Mouse (Mus musculus) midbrain, embryonic 13.5 days (tissue): Measurements from ENCODE around the gene Slc6a15. TPM values are rescaled to one million over a fixed set of nuclear protein-coding genes. Genes with fewer than 3 reads are reported as not detected.

Source experiments
- ATAC-seq: fragments of 200-750 bp; cut with Nextera tagmentation; 2 replicates; pipeline ENCODE4 v1.8.0; 2017; ENCODE audit warnings: mild to moderate bottlenecking, moderate TSS enrichment, moderate library complexity
- H3K27ac ChIP-seq: fragments of 300-500 bp; sonication (generic); 2 replicates; pipeline ENCODE4 v1.5.1; 2015; ENCODE audit warnings: inconsistent platforms, mild to moderate bottlenecking, moderate library complexity
- H3K27me3 ChIP-seq: fragments of 300-500 bp; sonication (generic); 2 replicates; pipeline ENCODE4 v1.6.1; 2015; ENCODE audit warnings: mild to moderate bottlenecking, inconsistent platforms
- H3K36me3 ChIP-seq: fragments of 300-500 bp; sonication (generic); 2 replicates; pipeline ENCODE4 v1.6.1; 2015; ENCODE audit warnings: mild to moderate bottlenecking, inconsistent platforms
- H3K4me1 ChIP-seq: fragments of 300-500 bp; sonication (generic); replicated peaks from 2 replicates; pipeline ENCODE4 v1.6.1; 2015; ENCODE audit warnings: inconsistent platforms
- H3K4me2 ChIP-seq: fragments of 300-500 bp; sonication (generic); replicated peaks from 2 replicates; pipeline ENCODE4 v1.6.1; 2015; ENCODE audit warnings: moderate library complexity, mild to moderate bottlenecking, inconsistent platforms
- H3K4me3 ChIP-seq: fragments of 300-500 bp; sonication (generic); replicated peaks from 2 replicates; pipeline ENCODE4 v1.5.1; 2015; ENCODE audit warnings: mild to moderate bottlenecking, inconsistent platforms
- H3K9ac ChIP-seq: fragments of 300-500 bp; sonication (generic); replicated peaks from 2 replicates; pipeline ENCODE4 v1.6.1; 2015; ENCODE audit warnings: mild to moderate bottlenecking, inconsistent platforms
- H3K9me3 ChIP-seq: fragments of 300-500 bp; sonication (generic); 2 replicates; pipeline ENCODE4 v1.6.1; 2016; ENCODE audit warnings: mild to moderate bottlenecking, inconsistent platforms
- WGBS: fragments of 180-500 bp; shearing (Covaris S2); methylation state at CpG from one replicate; pipeline ENCODE4 v1.1.7; 2015; 5-methylcytosine and 5-hydroxymethylcytosine counted together
- polyA plus RNA-seq: library from polyadenylated mRNA; unstranded; fragments of >200 nt; fragmentation: Nextera tagmentation; extraction: Ambion mirVana; gene quantifications from 2 replicates; pipeline ENCODE4 v1.2.1, GENCODE M21; 2015

Slc6a15 gene
- polyA plus RNA-seq, 1 experiment from 2014 or later, result 27.6 TPM

DNA sequence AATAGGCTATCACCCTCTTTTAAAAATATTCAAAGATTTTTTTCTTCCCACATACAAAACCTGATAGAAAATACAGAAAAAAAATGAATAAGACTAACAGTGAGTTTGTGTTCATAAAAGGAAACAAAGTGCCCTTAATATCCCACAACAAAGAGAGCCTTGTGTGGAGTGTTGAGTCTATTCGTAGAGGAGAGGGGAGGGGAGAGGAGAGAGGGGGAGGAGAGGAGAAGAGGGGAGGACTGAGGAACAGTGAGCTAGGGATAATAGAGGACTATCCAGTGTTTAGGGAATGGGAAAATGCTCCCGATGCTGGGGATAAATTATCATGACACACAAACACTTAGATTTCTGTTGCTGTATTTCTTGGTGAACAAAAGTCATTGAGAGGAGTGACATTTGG, 80.8 kb downstream of the Slc6a15 start:
- no peak overlapping the region for H3K27ac ChIP-seq
- ATAC-seq, result no peak
- WGBS, result 41% methylated on average over 2 of the region's 2 CpGs
- H3K4me1 ChIP-seq, result no peaks in the 10 kb centered on the region
- H3K9me3 ChIP-seq, result no peaks in the 10 kb centered on the region
- H3K36me3 ChIP-seq, result no peaks in the 10 kb centered on the region
- no peaks in the 10 kb centered on the region for H3K27me3 ChIP-seq
- H3K9ac ChIP-seq, result no peak overlapping the region
- H3K4me3 ChIP-seq, result no peak overlapping the region
- H3K4me2 ChIP-seq, result no peak overlapping the region

DNA sequence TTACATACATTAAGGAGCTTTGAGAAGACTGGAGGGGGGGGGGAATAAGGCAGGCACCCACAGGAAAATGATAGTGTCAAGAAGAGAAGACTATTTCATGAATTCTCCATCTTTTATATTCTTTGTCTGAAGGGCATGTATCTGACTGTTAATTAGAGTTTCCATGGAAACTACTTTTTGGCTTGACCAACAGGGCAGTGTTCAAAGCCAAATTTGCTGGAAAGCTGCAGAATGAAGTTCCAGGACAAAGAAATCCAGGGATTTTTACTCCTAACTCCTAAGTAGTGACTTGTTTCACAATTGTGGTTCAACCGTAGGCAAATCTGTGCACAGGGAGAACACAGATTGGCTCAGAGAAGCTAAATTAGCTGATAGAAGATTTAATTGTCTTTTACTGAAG, 90.3 kb downstream of the Slc6a15 start:
- no peak overlapping the region for H3K27ac ChIP-seq
- no peaks in the 10 kb centered on the region for H3K9me3 ChIP-seq
- H3K4me3 ChIP-seq, result no peak overlapping the region
- no peaks in the 10 kb centered on the region for H3K4me1 ChIP-seq
- no peak overlapping the region for H3K4me2 ChIP-seq
- 34% methylated on average over 1 of the region's 1 CpGs for WGBS
- H3K9ac ChIP-seq, result no peak overlapping the region
- H3K36me3 ChIP-seq, result no peaks in the 10 kb centered on the region
- no peak for ATAC-seq
- H3K27me3 ChIP-seq, result no peaks in the 10 kb centered on the region

Other genes starting within 250 kb of the Slc6a15 start
- gene Lrriq1, start 131.5 kb upstream of the Slc6a15 start, polyA plus RNA-seq, result 2.7 and 3.1 TPM in 2 replicates